ENCODE assay signal across 12 mouse cellular contexts in genomic region chr5:133385374-133386349, GRCm38 (mm10).
A peak's percentile ranks its signal among the peaks of the same experiment; 100 is the strongest.
DNase-seq lines count a peak whose midpoint lies in the region; TF ChIP-seq lines count a peak whose summit lies in the region.
"Had no signal": no experiment of that assay in that cellular context is flagged by ENCODE, and none has a peak within 500 bp of the region (broad histone marks: within the 10 kb centered on the region; RNA-seq: fewer than 3 reads in every experiment).

No protein-coding gene starts in this region.

- H3K36me3 ChIP-seq in thymus, adult 2 months (ENCODE audit: control insufficient read depth, insufficient read depth, low read length) = no peaks in the 10 kb centered on the region
- H3K36me3 ChIP-seq: neural tube, embryonic 15.5 days had no signal

- peak; percentile 8 for DNase-seq in gastrocnemius, postnatal 10 days
- DNase-seq in gastrocnemius, postnatal 25 days = no peak
- DNase-seq in urinary bladder, postnatal 14 days (ENCODE audit: low spot score) = peak; percentile 3
- no peak for DNase-seq in urinary bladder, postnatal 10 days (ENCODE audit: low spot score)
- DNase-seq in heart, postnatal 4 days = peak; percentile 47
- DNase-seq in cerebellum, adult 18-20 months = no peak
- no peak for DNase-seq in thymus, adult 2 months
- DNase-seq in layer of hippocampus, adult 18-20 months (ENCODE audit: low spot score in 2 of 2) = no peak
- DNase-seq: kidney, adult 8-10 months had no signal

- 80% methylated on average over 10 of the region's 10 CpGs for WGBS in thymus, adult 2 months

- TF ChIP-seq CTCF in thymus, adult 2 months (IDR thresholded peaks at IDR 0.05; ENCODE audit: borderline replicate concordance, control insufficient read depth, extremely low read depth, insufficient read depth, low read length, poor library complexity) = no peak

- no peak for TF ChIP-seq POLR2A in thymus, adult 2 months (IDR thresholded peaks at IDR 0.05; ENCODE audit: control insufficient read depth, extremely low read depth, insufficient read depth, low read length, poor library complexity)

- no peak overlapping the region for H3K27ac ChIP-seq in thymus, adult 2 months (ENCODE audit: control insufficient read depth, insufficient read depth, low read length)
- H3K27ac ChIP-seq: left cerebral cortex, adult 2 months; macrophage; neural tube, embryonic 15.5 days had no signal

- H3K27me3 ChIP-seq in thymus, adult 2 months (ENCODE audit: control insufficient read depth, insufficient read depth, low read length) = no peaks in the 10 kb centered on the region
- H3K27me3 ChIP-seq: neural tube, embryonic 15.5 days had no signal

- no peak overlapping the region for H3K4me3 ChIP-seq in thymus, adult 2 months (ENCODE audit: control insufficient read depth, insufficient read depth, low read length)
- H3K4me3 ChIP-seq: left cerebral cortex, adult 2 months; neural tube, embryonic 15.5 days had no signal

- H3K4me1 ChIP-seq in thymus, adult 2 months (replicated peaks; ENCODE audit: control insufficient read depth, insufficient read depth, low read length) = no peaks in the 10 kb centered on the region

Comparison
In these comparisons a context has a peak if more than half of its experiments do, and no peak if none do; other contexts are left out.
1. DNase-seq: peak in gastrocnemius, postnatal 10 days (single experiment), urinary bladder, postnatal 14 days (single experiment) and heart, postnatal 4 days (single experiment); none in gastrocnemius, postnatal 25 days (single experiment), urinary bladder, postnatal 10 days (single experiment), cerebellum, adult 18-20 months (0 of 2), thymus, adult 2 months (single experiment) and layer of hippocampus, adult 18-20 months (0 of 2).